Mouse (Mus musculus): ENCODE results near the gene 1700025G04Rik.

Gene 1700025G04Rik

GRCm38 (mm10) chr1:151963248-151963647 is 126.7 kb downstream of the 1700025G04Rik start:
- DNase-seq (ENCODE audit: low spot score in 2 of 2): no peak

- no peak for DNase-seq (ENCODE audit: low spot score in 2 of 2)
Observed at GRCm38 (mm10) chr1:151962078-151962477, 127.8 kb downstream of the 1700025G04Rik start.

GRCm38 (mm10) chr1:151961204-151961603 is 128.7 kb downstream of the 1700025G04Rik start:
- no peak for DNase-seq (ENCODE audit: low spot score in 2 of 2)

GRCm38 (mm10) chr1:151959010-151959409 is 130.9 kb downstream of the 1700025G04Rik start:
- no peak for DNase-seq (ENCODE audit: low spot score in 2 of 2)

GRCm38 (mm10) chr1:151958442-151958841 is 131.5 kb downstream of the 1700025G04Rik start:
- no peak for DNase-seq (ENCODE audit: low spot score in 2 of 2)

GRCm38 (mm10) chr1:151957669-151958068 is 132.3 kb downstream of the 1700025G04Rik start:
- no peak for DNase-seq (ENCODE audit: low spot score in 2 of 2)

GRCm38 (mm10) chr1:151955866-151956265 is 134.1 kb downstream of the 1700025G04Rik start:
- no peak for DNase-seq (ENCODE audit: low spot score in 2 of 2)

- DNase-seq (ENCODE audit: low spot score in 2 of 2): peak; percentile 62 to 67
Observed at GRCm38 (mm10) chr1:151953563-151953962, 136.4 kb downstream of the 1700025G04Rik start.

GRCm38 (mm10) chr1:151948065-151948464 is 141.9 kb downstream of the 1700025G04Rik start:
- DNase-seq (ENCODE audit: low spot score in 2 of 2): no peak

GRCm38 (mm10) chr1:151947571-151947970 is 142.4 kb downstream of the 1700025G04Rik start:
- DNase-seq (ENCODE audit: low spot score in 2 of 2): no peak

GRCm38 (mm10) chr1:151944457-151945223 is 145.3 kb downstream of the 1700025G04Rik start:
- no peak for DNase-seq (ENCODE audit: low spot score in 2 of 2)

- DNase-seq (ENCODE audit: low spot score in 2 of 2): no peak
Observed at GRCm38 (mm10) chr1:151943681-151944237, 146.2 kb downstream of the 1700025G04Rik start.

- no peak for DNase-seq (ENCODE audit: low spot score in 2 of 2)
Observed at GRCm38 (mm10) chr1:151942972-151943654, 146.8 kb downstream of the 1700025G04Rik start.

GRCm38 (mm10) chr1:151939987-151940386 is 149.9 kb downstream of the 1700025G04Rik start:
- DNase-seq (ENCODE audit: low spot score in 2 of 2): no peak

- DNase-seq (ENCODE audit: low spot score in 2 of 2): no peak
Observed at GRCm38 (mm10) chr1:151939510-151939909, 150.4 kb downstream of the 1700025G04Rik start.

- DNase-seq (ENCODE audit: low spot score in 2 of 2): no peak
Observed at GRCm38 (mm10) chr1:151933605-151934004, 156.3 kb downstream of the 1700025G04Rik start.

GRCm38 (mm10) chr1:151926826-151927225 is 163.1 kb downstream of the 1700025G04Rik start:
- no peak for DNase-seq (ENCODE audit: low spot score in 2 of 2)

- no peak for DNase-seq (ENCODE audit: low spot score in 2 of 2)
Observed at GRCm38 (mm10) chr1:151926141-151926540, 163.8 kb downstream of the 1700025G04Rik start.

GRCm38 (mm10) chr1:151925738-151926137 is 164.2 kb downstream of the 1700025G04Rik start:
- DNase-seq (ENCODE audit: low spot score in 2 of 2): no peak

- no peak for DNase-seq (ENCODE audit: low spot score in 2 of 2)
Observed at GRCm38 (mm10) chr1:151918806-151919357, 171.0 kb downstream of the 1700025G04Rik start.

GRCm38 (mm10) chr1:151917736-151918135 is 172.2 kb downstream of the 1700025G04Rik start:
- DNase-seq (ENCODE audit: low spot score in 2 of 2): no peak

- DNase-seq (ENCODE audit: low spot score in 2 of 2): no peak
Observed at GRCm38 (mm10) chr1:151914494-151914893, 175.4 kb downstream of the 1700025G04Rik start.
